35 mouse cellular contexts compared by ENCODE assay signal in the genomic region with DNA sequence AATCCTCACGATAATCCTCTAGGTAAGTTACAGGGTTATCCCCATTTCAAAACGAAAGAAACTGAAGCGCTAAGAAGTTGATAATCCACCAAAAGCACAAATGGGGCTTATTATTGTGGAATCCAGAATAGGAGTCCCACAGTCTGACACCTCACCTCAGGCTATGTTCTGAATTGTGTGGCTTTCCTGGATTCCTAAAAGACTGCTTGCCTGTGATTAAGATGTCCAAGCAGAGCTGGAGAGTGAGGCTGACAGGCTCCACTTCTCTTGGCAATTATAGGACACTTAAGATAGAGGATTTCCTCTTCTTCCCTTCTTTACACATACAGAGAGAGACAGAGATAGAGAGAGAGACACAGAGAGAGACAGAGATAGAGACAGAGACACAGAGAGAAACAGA.
"Had no signal": no experiment of that assay in that cellular context is flagged by ENCODE, and none has a peak within 500 bp of the region (broad histone marks: within the 10 kb centered on the region; RNA-seq: fewer than 3 reads in every experiment).

No protein-coding gene starts in this region.

- DNase-seq: heart, postnatal 10 days; heart, postnatal 14 days; heart, postnatal 36 days; heart, postnatal 4 days; kidney, adult 11 months; kidney, adult 18-20 months; kidney, adult 2 months; kidney, adult 8-10 months; kidney, adult 9 months; kidney, postnatal 10 days; kidney, postnatal 14 days; kidney, postnatal 25 days; kidney, postnatal 36 days; kidney, postnatal 4 days; layer of hippocampus, adult 9-11 months; layer of hippocampus, postnatal 36 days had no signal

- H3K27me3 ChIP-seq: heart, embryonic 12.5 days; heart, embryonic 13.5 days; heart, embryonic 15.5 days; hindbrain, embryonic 12.5 days; hindbrain, embryonic 13.5 days; hindbrain, embryonic 15.5 days; intestine, embryonic 15.5 days; kidney, embryonic 15.5 days had no signal

- H3K9me3 ChIP-seq: heart, embryonic 10.5 days; heart, embryonic 15.5 days; hindbrain, embryonic 12.5 days; hindbrain, embryonic 15.5 days; intestine, embryonic 15.5 days had no signal

- H3K36me3 ChIP-seq: heart, embryonic 10.5 days; heart, embryonic 12.5 days; heart, embryonic 13.5 days; heart, embryonic 15.5 days; hindbrain, embryonic 10.5 days; hindbrain, embryonic 12.5 days; hindbrain, embryonic 13.5 days; hindbrain, embryonic 15.5 days; intestine, embryonic 15.5 days; kidney, embryonic 15.5 days had no signal

- H3K9ac ChIP-seq: heart, embryonic 12.5 days; heart, embryonic 13.5 days; heart, embryonic 15.5 days; hindbrain, embryonic 12.5 days; hindbrain, embryonic 13.5 days; hindbrain, embryonic 14.5 days; hindbrain, embryonic 15.5 days; intestine, embryonic 15.5 days; kidney, embryonic 15.5 days had no signal

- ATAC-seq: hindbrain, embryonic 16.5 days; hindbrain, postnatal 0 days; inflammation-experienced regulatory T-cells, adult 6 months; intestine, embryonic 15.5 days; intestine, embryonic 16.5 days; intestine, postnatal 0 days had no signal

- H3K27ac ChIP-seq: heart, embryonic 10.5 days; heart, embryonic 13.5 days; heart, embryonic 15.5 days; hindbrain, embryonic 10.5 days; hindbrain, embryonic 12.5 days; hindbrain, embryonic 13.5 days; hindbrain, embryonic 14.5 days; hindbrain, embryonic 15.5 days; hindbrain, postnatal 0 days; intestine, embryonic 15.5 days; kidney, embryonic 15.5 days; kidney, postnatal 0 days; layer of hippocampus, adult 2 months had no signal

- H3K4me1 ChIP-seq: heart, embryonic 10.5 days; heart, embryonic 12.5 days; heart, embryonic 13.5 days; heart, embryonic 15.5 days; hindbrain, embryonic 10.5 days; hindbrain, embryonic 12.5 days; hindbrain, embryonic 13.5 days; hindbrain, embryonic 15.5 days; intestine, embryonic 15.5 days; kidney, embryonic 15.5 days had no signal

- H3K4me3 ChIP-seq: heart, embryonic 10.5 days; heart, embryonic 12.5 days; heart, embryonic 13.5 days; heart, embryonic 15.5 days; hindbrain, embryonic 10.5 days; hindbrain, embryonic 12.5 days; hindbrain, embryonic 13.5 days; hindbrain, embryonic 15.5 days; intestine, embryonic 15.5 days; kidney, embryonic 15.5 days; layer of hippocampus, adult 2 months had no signal

- H3K4me2 ChIP-seq: heart, embryonic 11.5 days; heart, embryonic 12.5 days; heart, embryonic 13.5 days; heart, embryonic 15.5 days; hindbrain, embryonic 12.5 days; hindbrain, embryonic 13.5 days; hindbrain, embryonic 14.5 days; hindbrain, embryonic 15.5 days; intestine, embryonic 15.5 days; kidney, embryonic 15.5 days had no signal
